Mouse (Mus musculus) liver, adult 2 months (tissue): Measurements from ENCODE around the gene Cmtr1.

Source experiments
- CTCF ChIP-seq: fragments of 200-500 bp; IDR thresholded peaks from 2 replicates; pipeline ENCODE4 v1.5.1; 2011; ENCODE audit warnings: low read depth, low read length, control low read depth
- POLR2A ChIP-seq: fragments of 200-500 bp; IDR thresholded peaks from 2 replicates; pipeline ENCODE4 v1.6.1; 2011; ENCODE audit warnings: low read length, control low read depth; ENCODE audit not compliant: insufficient read depth; ENCODE audit errors: extremely low read depth

DNA sequence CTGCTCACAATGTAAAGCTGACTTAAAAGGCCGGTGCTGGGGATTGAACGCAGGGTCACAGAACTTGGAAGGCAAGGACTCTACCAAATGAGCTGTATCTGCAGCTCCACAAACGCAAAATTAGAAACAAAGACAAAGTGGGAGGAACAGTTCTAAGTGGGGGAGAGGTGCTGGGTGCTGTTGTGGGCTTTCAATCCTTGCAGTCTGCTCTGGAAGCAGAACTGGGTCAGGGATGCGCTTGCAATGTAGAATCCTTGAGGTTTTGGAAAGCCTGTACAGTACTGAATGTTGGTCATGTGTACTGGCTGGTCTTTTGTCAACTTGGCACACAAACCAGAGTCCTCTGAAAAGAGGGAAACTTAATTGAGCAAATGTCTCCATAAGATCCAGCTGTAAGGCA, 44.8 kb upstream of the Cmtr1 start:
- no peak for TF ChIP-seq POLR2A
- TF ChIP-seq CTCF, result no peak
